Mouse (Mus musculus) activated CD4-positive, CD25-positive, alpha-beta regulatory T cell, adult 9 weeks (primary cell): ENCODE measurements around the gene Cacng5. TPM values are rescaled to one million over a fixed set of nuclear protein-coding genes. Genes with fewer than 3 reads are reported as not detected.

Experiments
- polyA plus RNA-seq: library from polyadenylated mRNA; unstranded; fragments of 100-300 nt; shearing (Covaris generic); gene quantifications from one replicate; pipeline ENCODE4 v1.2.1, GENCODE M21; 2017

Gene Cacng5
- not detected for polyA plus RNA-seq

GRCm38 (mm10) chr11:107914634-107915226 lies at the start of gene Cacng5:
Gene Cacng5, minus strand, starts transcription at chr11:107915055.

Other genes starting within 250 kb of the Cacng5 start
- not detected for gene Cacng1, start 198.5 kb downstream of the Cacng5 start, polyA plus RNA-seq
- gene Cacng4, start 120.5 kb downstream of the Cacng5 start, polyA plus RNA-seq = not detected